Mouse (Mus musculus): ENCODE measurements at regions not wholly inside any gene's neighbourhood (a gene's known extent, or its start where the extent isn't known, plus 50 kb on each side); places are given as distances from the start of the nearest gene placed in this dataset.
A peak's percentile ranks its signal among the peaks of the same experiment; 100 is the strongest.

DNA sequence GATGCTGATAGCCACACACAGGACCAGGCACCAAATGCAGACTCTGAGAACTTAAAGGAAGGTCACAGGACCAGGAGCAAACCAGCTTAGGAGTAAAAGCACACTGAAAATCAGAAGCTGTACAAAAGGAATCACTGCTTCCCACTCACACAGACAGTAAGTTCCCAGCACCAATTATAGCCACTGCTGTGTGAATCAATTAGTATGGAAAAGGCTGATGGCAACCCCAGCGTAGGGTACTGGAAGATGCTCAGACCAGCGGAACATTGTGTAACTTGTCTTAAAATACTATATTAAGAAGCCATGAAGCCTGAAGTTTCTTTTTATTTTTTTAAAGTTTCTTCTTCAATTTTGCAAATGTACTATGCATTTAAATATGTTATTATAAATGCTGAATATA is 115.8 kb downstream of the Lnpk start:
- no peak for DNase-seq (ENCODE audit: low read depth, low spot score)

DNA sequence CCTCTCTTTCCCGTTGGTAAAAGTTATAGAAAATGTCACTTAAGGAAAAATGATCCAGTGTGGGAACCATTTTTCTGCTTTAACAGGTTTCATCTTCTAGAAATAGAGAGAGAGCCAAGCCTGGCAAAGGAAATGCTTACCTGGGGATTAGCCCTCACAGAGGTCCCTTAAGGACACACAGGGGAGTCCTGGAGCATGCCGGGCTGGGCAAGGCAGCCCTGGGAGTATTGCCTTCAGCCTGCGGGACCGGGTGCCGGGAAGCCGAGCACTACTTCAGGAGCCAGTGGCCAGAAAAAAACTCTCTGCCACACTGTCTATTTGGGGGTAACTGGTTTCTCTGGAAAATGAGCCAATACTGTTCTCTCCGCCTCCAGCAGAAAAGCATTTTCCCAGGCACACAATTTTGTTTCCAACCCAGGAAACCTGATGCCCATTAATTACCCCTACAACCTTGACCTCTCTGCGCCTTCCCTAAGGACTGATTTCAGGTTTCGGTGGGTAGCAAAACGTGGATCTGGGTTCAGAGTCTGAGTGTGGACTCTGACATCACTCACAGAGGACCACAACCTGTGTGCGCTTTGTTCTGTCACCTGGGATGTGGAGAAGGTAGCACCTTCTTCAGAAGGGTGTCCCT is 117.9 kb downstream of the Lnpk start:
- peak; percentile 24 for DNase-seq (ENCODE audit: low read depth, low spot score)

DNA sequence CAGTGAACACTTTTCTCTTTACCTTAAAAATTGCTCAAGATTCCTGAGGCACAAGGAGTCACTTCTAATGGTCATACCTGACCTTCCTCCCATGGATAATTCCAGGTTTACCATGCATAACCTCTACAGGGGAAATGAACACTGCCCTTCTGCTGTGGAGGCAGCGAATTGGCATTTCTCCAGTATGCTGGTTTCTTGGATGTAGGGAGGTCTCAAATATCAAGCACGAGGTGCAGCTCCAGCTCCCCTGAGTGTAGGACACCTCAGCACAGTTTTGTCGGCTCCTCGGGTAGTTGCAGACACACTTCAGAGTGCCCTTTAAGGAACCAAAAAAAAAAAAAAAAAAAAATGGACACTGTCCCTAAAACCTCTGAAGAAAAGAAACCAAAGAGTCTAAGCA is 124.8 kb downstream of the Lnpk start:
- no peak for DNase-seq (ENCODE audit: low read depth, low spot score)

DNA sequence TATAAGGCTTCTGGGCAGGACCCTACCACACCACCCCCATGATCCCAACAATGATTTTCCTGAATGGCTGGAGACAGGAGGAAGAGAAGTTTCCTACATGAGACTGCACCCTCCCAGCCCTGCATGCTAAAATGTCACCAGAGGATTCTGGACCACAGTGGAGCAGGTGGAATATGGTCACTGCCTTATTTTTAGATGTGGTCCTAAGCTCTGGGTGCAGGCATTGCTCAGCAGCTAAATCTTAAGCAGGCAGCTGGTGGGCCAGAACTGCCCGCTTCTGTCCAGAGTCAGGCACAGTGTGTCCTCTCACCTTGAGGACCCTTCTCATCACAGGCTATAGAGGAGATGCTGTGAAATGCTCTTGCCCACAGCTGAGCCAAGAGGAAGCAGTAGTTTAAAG is 126.6 kb downstream of the Lnpk start:
- no peak for DNase-seq (ENCODE audit: low read depth, low spot score)

DNA sequence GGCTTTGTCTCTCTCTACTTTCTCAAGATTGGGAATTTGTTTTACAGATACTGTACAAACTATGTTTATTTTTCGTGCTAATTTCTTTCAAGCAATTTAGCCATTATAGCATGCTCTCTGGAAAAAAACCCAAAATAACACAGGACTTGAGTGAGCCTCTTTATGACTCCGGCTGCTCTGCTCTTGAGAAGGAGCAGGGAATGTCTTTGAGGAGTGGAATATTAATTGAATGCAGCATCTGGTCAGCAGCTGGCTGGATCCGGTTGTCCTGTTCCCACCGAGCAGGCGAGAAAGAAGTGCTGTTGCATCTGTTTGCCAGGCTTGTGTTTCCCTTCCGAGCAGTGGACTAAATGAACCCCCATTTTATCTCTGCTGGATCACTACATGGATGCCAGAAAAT is 127.7 kb downstream of the Lnpk start:
- DNase-seq (ENCODE audit: low read depth, low spot score) = peak; percentile 34

DNA sequence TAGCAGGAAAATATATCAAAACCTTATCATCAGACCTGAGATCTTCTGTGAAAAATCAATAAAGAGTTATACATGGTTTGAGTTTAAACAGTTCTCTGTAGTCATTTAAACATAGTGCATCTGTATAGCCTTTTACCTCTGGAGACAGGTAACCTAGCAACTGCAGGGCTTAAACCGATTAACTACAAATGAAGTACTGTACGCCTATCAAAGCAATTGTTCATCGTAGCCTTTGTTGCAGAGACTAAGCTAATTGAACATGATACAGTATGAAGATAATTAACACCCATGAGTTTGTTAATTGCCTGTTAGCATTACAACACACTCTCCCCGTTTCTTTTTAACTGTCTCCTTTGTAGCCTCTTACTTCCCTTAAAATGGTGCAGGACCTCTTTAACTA is 128.2 kb downstream of the Lnpk start:
- no peak for DNase-seq (ENCODE audit: low read depth, low spot score)

DNA sequence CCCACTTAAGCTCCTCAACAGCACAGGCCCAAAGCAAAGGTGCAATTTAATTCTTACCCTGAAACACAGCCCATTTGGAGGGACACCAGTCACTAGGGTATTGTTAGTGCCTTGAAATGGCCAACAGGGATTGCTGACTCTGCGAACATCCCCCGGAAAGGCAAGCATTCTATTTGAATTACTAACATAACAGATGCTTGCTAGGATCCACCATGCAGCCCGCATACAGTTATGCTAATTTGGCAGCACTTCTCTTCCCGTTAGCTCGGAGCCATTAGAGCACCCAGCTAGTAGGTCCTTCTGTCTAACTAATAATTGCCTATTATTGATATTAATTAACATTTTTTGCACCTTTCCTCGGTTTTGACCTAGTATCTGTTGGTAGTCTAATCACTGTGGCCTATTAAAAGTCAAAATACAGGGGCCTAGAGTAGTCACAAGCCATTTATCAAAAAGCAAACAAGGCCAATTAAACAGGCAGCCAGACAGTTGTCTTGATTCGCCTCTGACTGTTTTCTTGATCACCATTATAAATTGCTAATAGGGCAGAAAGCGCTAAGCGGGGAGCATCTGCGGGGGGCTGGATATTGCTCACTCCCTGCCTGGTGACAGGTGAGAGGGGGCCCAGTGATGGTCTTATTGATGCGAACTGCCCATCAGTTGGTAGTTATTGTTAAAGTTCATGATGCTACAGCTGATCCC is 129.0 kb downstream of the Lnpk start:
- no peak for DNase-seq (ENCODE audit: low read depth, low spot score)

DNA sequence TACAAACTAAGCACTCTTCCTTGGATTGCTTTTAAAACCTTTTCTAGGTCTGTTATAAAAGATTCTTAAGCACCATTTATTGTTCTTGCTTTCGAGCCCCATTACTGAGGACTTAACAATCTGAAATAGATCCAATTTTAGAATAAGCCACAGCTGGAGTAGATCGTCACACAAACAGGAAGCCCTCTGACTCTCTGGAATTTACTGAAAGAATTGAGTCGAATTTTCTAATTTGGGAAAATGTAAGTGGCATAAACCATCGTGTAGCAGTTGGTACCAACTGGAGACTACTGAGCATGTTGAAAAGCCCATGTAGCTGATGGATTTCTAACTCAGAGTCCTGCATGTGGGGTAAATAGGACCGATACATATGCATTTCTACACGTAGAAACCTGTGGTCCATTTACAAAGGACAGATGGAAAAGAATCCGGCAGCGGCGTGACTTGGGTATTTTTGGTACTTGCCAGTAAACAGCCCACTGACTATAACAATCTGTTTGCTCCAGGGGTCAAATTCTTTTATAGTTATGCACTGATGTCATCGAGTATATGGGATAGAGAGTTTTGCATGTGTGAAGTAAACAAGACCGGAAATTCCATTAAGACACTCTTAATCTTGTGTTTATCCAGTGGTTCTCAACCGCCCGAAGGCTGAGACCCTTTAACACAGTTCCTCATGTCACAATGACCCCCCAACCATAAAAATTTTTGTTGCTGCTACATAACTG is 143.9 kb downstream of the Lnpk start:
- no peak for DNase-seq (ENCODE audit: low read depth, low spot score)

DNA sequence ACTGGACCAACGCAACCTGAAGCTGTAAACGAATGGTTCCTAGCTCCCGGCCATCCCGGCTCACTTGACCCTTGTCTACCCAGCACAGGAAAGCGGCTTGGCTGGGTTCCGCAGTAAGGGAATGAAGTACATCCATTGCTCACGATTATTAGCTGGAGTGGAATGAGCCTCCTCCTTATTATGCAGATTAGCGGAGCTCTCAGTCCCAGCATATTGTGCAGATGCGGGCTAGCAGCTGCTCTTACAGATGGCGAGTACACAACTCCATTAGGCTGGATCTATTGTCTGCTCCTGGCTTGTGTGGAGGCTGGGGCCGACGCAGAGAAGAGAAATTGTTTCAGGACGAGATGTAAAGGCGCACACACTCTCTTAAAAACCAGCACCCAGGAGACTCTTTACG is 152.5 kb downstream of the Lnpk start:
- DNase-seq (ENCODE audit: low read depth, low spot score) = no peak

DNA sequence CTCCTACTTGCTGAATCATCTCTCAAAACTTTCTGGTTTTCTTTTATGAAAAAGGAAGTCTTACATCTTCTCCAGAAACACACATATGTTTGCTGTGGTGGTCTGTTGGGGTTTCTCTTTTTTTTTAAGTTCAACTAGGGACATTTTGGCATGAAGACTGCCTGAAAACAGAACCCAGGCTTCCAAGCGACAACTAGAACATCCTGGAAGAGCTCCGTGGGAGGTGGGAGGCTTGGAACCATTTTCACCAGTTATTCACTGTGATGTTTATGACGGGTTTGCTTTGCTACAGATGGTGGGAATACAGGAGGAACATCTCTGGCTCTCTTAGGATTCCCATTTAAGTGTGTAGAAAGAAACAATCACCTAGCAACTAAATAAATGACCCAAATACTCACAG is 154.5 kb downstream of the Lnpk start:
- no peak for DNase-seq (ENCODE audit: low read depth, low spot score)

DNA sequence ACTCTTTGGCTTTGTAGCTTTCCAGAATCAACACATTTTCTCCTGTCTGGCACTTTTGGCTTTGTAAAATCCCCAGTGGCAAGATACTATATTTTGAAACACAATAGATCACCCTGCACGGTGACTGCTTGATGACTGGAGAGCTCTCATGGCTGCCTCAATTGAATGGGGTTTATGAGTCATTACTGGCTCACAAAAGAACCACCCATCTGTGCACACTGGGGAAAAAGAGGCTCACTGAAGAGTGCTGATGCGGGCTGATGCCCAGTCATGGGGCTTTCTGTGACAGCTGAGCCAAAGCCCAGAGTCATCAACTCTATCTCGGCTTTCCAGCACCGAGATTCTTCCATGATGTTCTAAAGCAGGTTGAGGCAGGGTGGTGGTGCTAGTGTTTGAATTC is 163.1 kb downstream of the Lnpk start:
- no peak for DNase-seq (ENCODE audit: low read depth, low spot score)

DNA sequence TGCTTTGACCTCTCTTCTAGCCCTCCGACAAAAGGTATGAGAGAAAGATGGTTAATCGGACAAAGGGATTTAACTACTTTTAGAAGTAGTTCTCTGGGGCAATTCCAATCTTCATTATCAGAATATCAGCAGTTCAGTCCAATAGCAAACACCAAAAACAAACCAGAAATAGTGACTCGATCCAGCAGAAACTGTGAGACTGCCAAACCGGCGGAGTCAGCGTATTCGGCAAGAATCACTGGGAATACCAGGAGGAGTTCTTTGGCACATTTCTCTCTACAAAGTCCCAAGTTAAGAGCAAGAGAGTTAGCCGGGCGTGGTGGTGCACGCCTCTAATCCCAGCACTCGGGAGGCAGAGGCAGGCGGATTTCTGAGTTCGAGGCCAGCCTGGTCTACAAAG is 164.5 kb downstream of the Lnpk start:
- DNase-seq (ENCODE audit: low read depth, low spot score) = no peak

DNA sequence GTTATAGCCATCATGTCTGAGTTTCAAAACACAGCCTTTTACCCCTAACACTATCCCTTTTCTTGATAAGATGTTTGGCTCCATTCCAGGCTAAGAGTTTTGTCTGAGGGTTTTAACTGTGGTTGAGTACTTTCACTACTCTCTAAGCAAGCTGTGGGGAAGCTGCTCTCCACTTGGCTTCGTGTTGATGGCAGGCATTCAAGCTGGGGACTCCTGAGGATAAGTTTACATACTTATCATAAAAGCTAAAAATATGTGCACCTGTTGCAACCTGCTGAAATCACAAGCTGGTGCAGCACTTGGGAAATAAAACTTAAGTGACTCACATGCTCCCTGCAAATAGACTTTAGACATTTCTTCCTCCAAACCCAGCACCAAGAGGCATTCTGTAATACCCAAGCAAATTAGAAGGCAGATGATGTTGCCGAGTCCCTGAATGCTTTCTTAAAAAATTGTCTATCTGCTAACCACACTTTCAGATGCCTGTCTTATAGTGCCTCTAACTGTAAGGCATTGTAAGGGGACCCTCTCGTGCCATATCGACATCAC is 169.3 kb downstream of the Lnpk start:
- DNase-seq (ENCODE audit: low read depth, low spot score) = no peak

DNA sequence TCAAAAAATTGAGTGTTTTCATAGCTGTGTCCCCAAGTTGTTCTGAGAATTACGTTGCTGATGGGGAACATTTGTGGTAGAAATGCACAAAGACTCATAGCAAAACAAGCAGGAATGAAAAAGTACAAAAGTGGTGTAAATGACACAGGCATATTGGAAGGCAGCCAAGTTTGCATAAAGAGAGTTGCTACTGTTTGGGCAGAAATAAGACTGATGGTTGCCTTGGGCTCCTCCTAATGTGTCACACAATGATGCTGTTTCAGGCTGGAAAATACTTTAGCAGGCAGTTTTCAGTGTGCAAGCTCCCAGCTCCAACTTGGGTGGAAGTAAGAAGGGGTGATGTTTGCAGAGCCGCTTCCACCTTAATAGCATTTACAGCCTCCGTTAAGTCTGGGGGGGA is 174.7 kb downstream of the Lnpk start:
- DNase-seq (ENCODE audit: low read depth, low spot score) = no peak

DNA sequence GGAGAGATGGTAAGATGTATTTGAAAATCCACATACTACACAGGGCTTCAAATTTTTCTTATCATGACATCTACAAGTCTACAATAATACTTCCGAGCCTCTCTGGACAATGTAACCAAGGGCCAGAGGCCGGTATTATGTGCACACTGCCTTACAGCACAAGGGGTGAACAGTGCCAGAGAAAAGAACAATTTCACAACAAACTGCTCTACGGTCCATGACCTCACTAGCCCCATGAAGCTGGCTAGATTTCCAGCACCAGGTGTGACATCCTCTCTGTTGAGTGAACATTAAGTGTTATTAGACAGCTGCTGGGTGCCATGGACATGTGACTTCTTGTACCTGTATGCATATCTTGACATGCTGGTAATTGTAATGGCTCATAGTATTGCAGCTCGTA is 188.2 kb downstream of the Lnpk start:
- no peak for DNase-seq (ENCODE audit: low read depth, low spot score)

DNA sequence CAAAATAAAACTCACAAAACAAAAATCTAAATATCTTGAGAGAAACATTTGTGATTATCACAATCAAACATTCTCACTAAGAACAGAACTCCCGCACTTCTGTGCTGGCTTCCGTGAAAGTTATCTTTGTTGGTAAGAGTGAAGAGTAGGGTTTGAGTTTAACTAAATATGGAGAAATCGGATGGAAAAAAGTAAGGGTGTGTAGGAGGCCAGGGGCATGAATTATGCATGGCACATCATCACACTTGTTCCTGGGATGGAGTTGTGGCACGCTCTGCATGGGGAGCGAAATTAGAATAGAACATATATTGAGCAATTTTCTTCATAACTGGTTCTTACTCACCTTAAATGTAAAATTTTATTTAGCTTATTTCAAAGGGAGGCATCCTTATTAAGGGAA is 191.2 kb downstream of the Lnpk start:
- DNase-seq (ENCODE audit: low read depth, low spot score) = no peak

DNA sequence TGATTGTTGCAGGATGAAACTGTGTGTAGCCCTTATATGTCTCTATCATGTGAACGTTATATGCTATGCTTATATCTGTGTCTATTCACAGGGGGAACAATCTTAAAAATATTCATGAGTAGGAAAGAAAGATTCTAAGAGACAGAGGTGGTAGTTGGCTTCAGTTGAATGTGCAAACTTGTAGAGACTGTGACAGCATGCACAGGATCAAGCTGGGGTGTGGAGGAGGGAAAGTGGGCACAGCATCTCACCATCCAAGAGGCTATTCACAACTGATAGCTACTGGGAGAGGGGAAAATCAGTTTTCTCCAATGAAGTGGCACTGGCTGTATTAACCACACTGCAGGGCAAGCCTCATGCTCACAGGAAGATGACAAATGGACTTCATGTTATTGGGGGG is 194.3 kb downstream of the Lnpk start:
- DNase-seq (ENCODE audit: low read depth, low spot score) = no peak

DNA sequence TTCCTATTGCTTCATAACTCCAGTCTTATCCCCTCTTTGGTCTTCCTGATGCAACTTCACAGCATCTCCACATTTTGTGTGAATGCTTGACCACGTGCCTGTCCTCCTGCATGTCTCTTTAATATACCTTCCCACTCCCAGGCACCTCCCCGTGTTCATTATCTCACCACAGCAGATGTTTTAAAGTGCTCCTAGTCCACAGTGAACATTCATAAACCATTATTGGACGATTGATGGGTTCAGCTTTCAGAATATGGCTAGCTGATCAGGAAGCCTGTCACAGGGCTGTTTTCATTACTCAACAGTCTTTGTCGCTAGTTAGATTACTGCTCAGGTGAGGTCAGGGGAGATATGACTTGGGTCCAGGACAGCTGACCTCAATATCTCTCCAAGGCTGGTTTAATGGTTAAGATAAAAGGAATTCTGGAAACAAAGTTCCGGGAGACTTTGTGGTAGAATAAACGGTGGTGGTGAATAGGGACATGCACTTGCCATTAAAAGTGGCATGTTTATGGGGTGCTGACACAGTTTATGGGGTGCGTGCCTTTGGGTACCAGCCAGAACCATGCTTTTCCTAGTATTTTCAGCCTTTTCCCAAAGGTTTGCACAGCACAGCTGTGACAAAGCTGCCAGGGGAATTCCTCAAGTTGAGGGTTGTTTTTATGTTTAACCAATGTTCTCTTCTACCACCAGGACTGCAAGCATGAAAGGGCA is 198.5 kb downstream of the Lnpk start:
- peak; percentile 46 for DNase-seq (ENCODE audit: low read depth, low spot score)

DNA sequence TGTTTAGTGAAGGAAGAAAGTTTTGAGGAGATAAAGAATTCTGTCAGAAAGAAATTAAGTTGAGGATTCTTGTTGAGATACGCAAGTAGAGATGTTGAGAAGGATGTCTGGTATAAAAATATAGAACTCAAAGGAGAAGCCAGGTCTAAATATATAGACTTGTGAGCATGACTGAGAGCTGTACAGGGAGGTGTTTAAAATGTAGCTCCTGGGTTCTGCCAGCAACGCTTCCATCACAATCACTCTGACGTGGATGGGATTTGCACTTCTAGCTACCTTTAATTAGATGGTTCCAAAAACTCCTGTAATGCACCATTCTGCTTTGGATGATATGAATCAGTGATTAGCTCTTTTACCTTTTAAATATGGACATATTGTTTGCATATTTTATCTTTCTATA is 200.5 kb downstream of the Lnpk start:
- DNase-seq (ENCODE audit: low read depth, low spot score) = no peak

DNA sequence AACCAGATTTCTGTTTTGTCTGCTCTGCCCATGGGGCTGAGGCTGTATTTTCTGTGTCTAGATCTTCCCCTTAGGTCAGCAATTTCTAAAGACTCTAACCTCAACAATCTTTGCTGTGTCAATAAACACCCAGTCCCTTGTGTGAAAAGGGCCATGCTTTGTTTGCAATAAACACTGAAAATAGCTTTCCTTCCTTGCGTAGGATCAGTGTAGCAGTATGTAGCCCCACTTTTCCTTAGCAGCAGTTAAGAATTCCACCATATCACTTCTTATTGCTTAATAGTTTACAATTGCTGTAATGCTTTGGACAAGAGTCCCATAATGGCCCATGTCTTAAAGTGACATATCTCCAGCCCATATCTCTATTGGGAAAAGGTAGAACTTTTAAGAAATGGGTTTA is 205.3 kb downstream of the Lnpk start:
- DNase-seq (ENCODE audit: low read depth, low spot score) = no peak

DNA sequence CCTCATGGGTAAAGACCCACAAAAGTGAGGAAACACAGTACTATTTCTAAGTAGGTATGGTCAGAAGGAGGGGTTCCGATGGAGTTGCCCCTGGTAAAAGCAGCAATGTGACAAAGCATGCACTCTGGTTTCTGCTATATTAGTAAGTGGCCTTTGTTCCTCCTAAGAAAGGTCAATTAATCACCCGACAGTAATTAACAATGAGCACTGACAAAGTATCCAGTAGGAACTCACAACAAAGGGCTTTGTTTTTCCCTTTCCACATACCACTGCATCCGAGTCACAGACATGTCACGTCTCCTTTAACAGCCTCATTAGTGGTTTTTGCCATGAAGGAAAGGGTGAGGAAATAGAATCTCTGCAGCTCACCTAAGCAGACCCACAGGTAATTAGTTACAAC is 206.2 kb downstream of the Lnpk start:
- DNase-seq (ENCODE audit: low read depth, low spot score) = no peak

DNA sequence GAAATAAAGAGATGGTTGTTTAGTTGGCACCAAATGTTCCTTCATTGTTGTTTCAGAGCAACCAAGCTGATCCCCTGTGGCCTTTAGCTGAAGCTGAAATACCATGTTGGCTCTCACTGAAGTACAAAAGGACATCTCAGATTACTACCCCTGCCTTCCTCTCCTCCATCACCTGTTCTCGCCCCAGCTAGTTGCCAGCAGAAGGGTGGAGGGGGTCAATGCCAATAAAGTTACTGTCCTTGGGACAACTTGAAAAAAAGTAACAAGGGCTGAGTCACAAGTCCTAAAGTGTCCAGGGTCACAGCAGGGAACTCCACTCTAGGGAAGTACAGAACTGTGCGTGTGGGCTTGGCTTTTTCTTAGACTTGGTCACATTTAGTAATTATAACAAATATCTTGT is 216.0 kb downstream of the Lnpk start:
- no peak for DNase-seq (ENCODE audit: low read depth, low spot score)
